Mouse (Mus musculus) erythroblast, embryonic 14.5 days (primary cell): ENCODE measurements at regions not wholly inside any gene's neighbourhood (a gene's known extent, or its start where the extent isn't known, plus 50 kb on each side); places are given as distances from the start of the nearest gene placed in this dataset.

Experiments used
- GATA1 ChIP-seq: IDR thresholded peaks from 2 replicates; pipeline ENCODE4 v1.6.1; 2012; ENCODE audit warnings: low read length, inconsistent platforms, mixed read lengths
- TAL1 ChIP-seq: IDR thresholded peaks from 3 replicates; pipeline ENCODE4 v1.6.1; 2012; ENCODE audit warnings: low read length, inconsistent platforms, mixed read lengths

DNA sequence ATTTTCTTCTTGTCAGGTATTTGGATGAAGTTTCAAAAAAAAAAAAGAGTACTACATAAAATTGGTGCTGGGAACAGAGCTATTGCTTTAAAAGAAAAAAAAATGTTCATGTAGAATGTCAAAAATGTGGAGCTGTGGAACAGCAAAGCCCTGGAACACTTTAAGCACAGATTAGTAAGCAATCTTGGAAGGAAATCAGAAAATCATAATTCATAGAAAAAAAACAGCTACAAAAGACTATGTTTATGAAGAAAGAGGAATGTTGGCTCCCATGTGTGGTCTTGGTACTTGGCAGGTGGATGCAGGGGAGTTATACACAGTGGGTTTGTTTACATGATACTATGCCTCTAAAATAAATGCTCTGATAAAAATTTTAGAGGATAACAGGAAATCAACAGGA is 1555.7 kb downstream of the Efna5 start:
- no peak for TF ChIP-seq TAL1
- no peak for TF ChIP-seq GATA1
